ENCODE assay signal across 9 mouse cellular contexts in the genomic region with DNA sequence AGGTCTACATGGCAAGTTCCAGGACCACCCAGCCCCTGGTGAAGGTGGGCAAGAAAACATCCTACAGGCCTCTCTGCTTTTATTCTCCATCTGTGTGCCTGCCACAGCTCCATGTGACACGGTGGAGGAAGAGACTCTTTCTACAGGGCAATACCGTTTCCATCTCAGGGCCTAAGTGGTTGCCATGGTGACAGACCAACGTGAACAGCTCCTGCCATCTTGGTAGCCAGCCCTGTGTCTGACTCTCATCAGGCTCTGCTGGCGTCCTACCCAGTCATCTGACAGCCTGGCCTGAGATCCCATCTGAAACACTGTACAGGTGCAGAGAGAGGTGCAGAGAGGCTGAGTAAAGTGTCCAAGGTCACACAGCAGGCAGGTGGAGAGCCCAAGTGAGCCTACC. TPM values are rescaled to one million over a fixed set of nuclear protein-coding genes. Genes with fewer than 3 reads are reported as not detected.
DNase-seq lines count a peak whose midpoint lies in the region; ATAC-seq and TF ChIP-seq lines count a peak whose summit lies in the region.
"Had no signal": no experiment of that assay in that cellular context is flagged by ENCODE, and none has a peak within 500 bp of the region (broad histone marks: within the 10 kb centered on the region; RNA-seq: fewer than 3 reads in every experiment).

No protein-coding gene starts in this region.

- H3K36me3 ChIP-seq in intestine, embryonic 16.5 days (ENCODE audit: control insufficient read depth, insufficient read depth, low read length) = no peaks in the 10 kb centered on the region
- H3K36me3 ChIP-seq in intestine, postnatal 0 days (ENCODE audit: control insufficient read depth, insufficient read depth) = no peaks in the 10 kb centered on the region
- no peaks in the 10 kb centered on the region for H3K36me3 ChIP-seq in forebrain, embryonic 11.5 days (ENCODE audit: control insufficient read depth, insufficient read depth, low read length)
- 0 out of 2 replicates have a peak, but pooled peaks cover 3% of the 10 kb centered on the region for H3K36me3 ChIP-seq in limb, embryonic 14.5 days (ENCODE audit: control insufficient read depth, insufficient read depth, low read length)

- H3K4me1 ChIP-seq in intestine, embryonic 16.5 days (ENCODE audit: control insufficient read depth, insufficient read depth, low read length) = peaks cover 76% of the 10 kb centered on the region
- peaks cover 4% of the 10 kb centered on the region; the same call in 1 of the 2 replicates for H3K4me1 ChIP-seq in intestine, postnatal 0 days (replicated peaks; ENCODE audit: control insufficient read depth, insufficient read depth, low read length)
- peaks cover 55% of the 10 kb centered on the region for H3K4me1 ChIP-seq in forebrain, embryonic 11.5 days (replicated peaks; ENCODE audit: control insufficient read depth, insufficient read depth, low read length)
- peaks cover 79% of the 10 kb centered on the region for H3K4me1 ChIP-seq in limb, embryonic 14.5 days (ENCODE audit: control insufficient read depth, insufficient read depth, low read length)

- WGBS in intestine, embryonic 16.5 days = 48% methylated on average over 4 of the region's 4 CpGs
- 49% methylated on average over 4 of the region's 4 CpGs for WGBS in intestine, postnatal 0 days
- 42% methylated on average over 4 of the region's 4 CpGs for WGBS in forebrain, embryonic 11.5 days
- 67% methylated on average over 4 of the region's 4 CpGs for WGBS in limb, embryonic 14.5 days

- TF ChIP-seq POLR2A in limb, embryonic 14.5 days (IDR thresholded peaks at IDR 0.05; ENCODE audit: borderline replicate concordance, extremely low read depth, insufficient read depth, insufficient read length) = no peak

- no peaks in the 10 kb centered on the region for H3K27me3 ChIP-seq in intestine, embryonic 16.5 days (replicated peaks; ENCODE audit: control insufficient read depth, insufficient read depth, low read length)
- H3K27me3 ChIP-seq in intestine, postnatal 0 days (replicated peaks; ENCODE audit: control insufficient read depth, insufficient read depth, low read length) = no peaks in the 10 kb centered on the region
- H3K27me3 ChIP-seq in forebrain, embryonic 11.5 days (ENCODE audit: control insufficient read depth, insufficient read depth, low read length) = no peaks in the 10 kb centered on the region
- H3K27me3 ChIP-seq in limb, embryonic 14.5 days (ENCODE audit: control insufficient read depth, insufficient read depth, low read length) = no peaks in the 10 kb centered on the region

- TF ChIP-seq CTCF in intestine, postnatal 0 days (IDR thresholded peaks at IDR 0.05; ENCODE audit: low read depth) = no peak

- DNase-seq in ZHBTc4 (ENCODE audit: low read depth, low spot score) = peak; percentile 59
- no peak for DNase-seq in forebrain, embryonic 11.5 days (ENCODE audit: low spot score)
- no peak for DNase-seq in limb, embryonic 14.5 days (ENCODE audit: low spot score)
- no peak for DNase-seq in spleen, postnatal 4 days (ENCODE audit: low spot score in 2 of 2)
- no peak for DNase-seq in gastrocnemius, postnatal 4 days (ENCODE audit: low spot score in 2 of 2)
- no peak for DNase-seq in left cerebral cortex, adult 18-20 months (ENCODE audit: low spot score in 2 of 2)

- no peaks in the 10 kb centered on the region for H3K9me3 ChIP-seq in intestine, embryonic 16.5 days (ENCODE audit: control insufficient read depth, low read length)
- no peaks in the 10 kb centered on the region for H3K9me3 ChIP-seq in intestine, postnatal 0 days (ENCODE audit: control insufficient read depth)
- no peaks in the 10 kb centered on the region for H3K9me3 ChIP-seq in forebrain, embryonic 11.5 days (ENCODE audit: control insufficient read depth, low read length)
- H3K9me3 ChIP-seq in limb, embryonic 14.5 days (ENCODE audit: control insufficient read depth, low read length) = no peaks in the 10 kb centered on the region

- peak overlapping the region; percentile 38; the same call in 1 of the 2 replicates for H3K9ac ChIP-seq in intestine, embryonic 16.5 days (ENCODE audit: low read depth, low read length)
- no peak overlapping the region for H3K9ac ChIP-seq in intestine, postnatal 0 days (ENCODE audit: low read depth, low read length)
- H3K9ac ChIP-seq in forebrain, embryonic 11.5 days (ENCODE audit: low read length) = no peak overlapping the region
- no peak overlapping the region for H3K9ac ChIP-seq in limb, embryonic 14.5 days (ENCODE audit: low read depth, low read length, severe bottlenecking)

- no peak for ATAC-seq in intestine, embryonic 16.5 days
- no peak for ATAC-seq in intestine, postnatal 0 days
- ATAC-seq in forebrain, embryonic 11.5 days (replicated peaks; ENCODE audit: low FRiP score) = no peak
- ATAC-seq in limb, embryonic 14.5 days (ENCODE audit: low FRiP score, low read depth) = no peak

- no peak overlapping the region for H3K4me2 ChIP-seq in intestine, embryonic 16.5 days (ENCODE audit: low read depth, low read length)
- no peak overlapping the region for H3K4me2 ChIP-seq in intestine, postnatal 0 days (replicated peaks; ENCODE audit: low read depth)
- H3K4me2 ChIP-seq in forebrain, embryonic 11.5 days (ENCODE audit: low read depth, low read length, severe bottlenecking) = no peak overlapping the region
- H3K4me2 ChIP-seq in limb, embryonic 14.5 days (replicated peaks; ENCODE audit: low read depth, low read length, severe bottlenecking) = no peak overlapping the region

- peak overlapping the region; percentile 79; the same call in 1 of the 2 replicates for H3K27ac ChIP-seq in intestine, embryonic 16.5 days (ENCODE audit: low read length)
- no peak overlapping the region for H3K27ac ChIP-seq in intestine, postnatal 0 days (ENCODE audit: low read depth, low read length)
- H3K27ac ChIP-seq in forebrain, embryonic 11.5 days (ENCODE audit: low read depth, low read length) = peak overlapping the region; percentile 95; the same call in 1 of the 2 replicates
- 0 out of 2 replicates have a peak overlapping the region, but pooled peaks have one; percentile 64 for H3K27ac ChIP-seq in limb, embryonic 14.5 days (replicated peaks; ENCODE audit: low read depth, low read length)
- H3K27ac ChIP-seq: macrophage had no signal

- H3K4me3 ChIP-seq in intestine, embryonic 16.5 days (ENCODE audit: low read length) = no peak overlapping the region
- no peak overlapping the region for H3K4me3 ChIP-seq in intestine, postnatal 0 days (ENCODE audit: low read depth, low read length)
- H3K4me3 ChIP-seq in forebrain, embryonic 11.5 days (ENCODE audit: low read depth, low read length) = no peak overlapping the region
- no peak overlapping the region for H3K4me3 ChIP-seq in limb, embryonic 14.5 days (replicated peaks; ENCODE audit: low read length)

RNA-seq across cellular contexts. Expression of a gene that starts 45.4 kb away (rescaled TPM):
- polyA plus RNA-seq in intestine, embryonic 16.5 days (2015; fragmentation: Nextera tagmentation; extraction: Ambion mirVana) = 13.1 and 14.4 TPM in 2 replicates
- polyA plus RNA-seq in intestine, postnatal 0 days (2015; fragmentation: Nextera tagmentation; extraction: Ambion mirVana) = 7.1 and 7.6 TPM in 2 replicates
- 27.3 and 29.5 TPM in 2 replicates for polyA plus RNA-seq in forebrain, embryonic 11.5 days (2014; fragmentation: Nextera tagmentation; extraction: Ambion mirVana)
- 75.9 and 89.8 TPM in 2 replicates for polyA plus RNA-seq in limb, embryonic 14.5 days (2012; rRNA removed)
- polyA plus RNA-seq in limb, embryonic 14.5 days (2014; fragmentation: Nextera tagmentation; extraction: Ambion mirVana) = 37.0 and 39.3 TPM in 2 replicates
- total RNA-seq in gastrocnemius, postnatal 4 days (2021) = 100 to 1,000 TPM; 168 to 179 TPM
- 100 to 1,000 TPM; 177 to 208 TPM for total RNA-seq in left cerebral cortex, adult 18-20 months (2021)
